Mouse (Mus musculus): ENCODE data around the gene Tmc4. TPM values are rescaled to one million over a fixed set of nuclear protein-coding genes. Genes with fewer than 3 reads are reported as not detected.
A peak's percentile ranks its signal among the peaks of the same experiment; 100 is the strongest.

The Tmc4 gene
- total RNA-seq, 2 experiments from 2014 or later: 7.4 to 14.6 TPM

DNA sequence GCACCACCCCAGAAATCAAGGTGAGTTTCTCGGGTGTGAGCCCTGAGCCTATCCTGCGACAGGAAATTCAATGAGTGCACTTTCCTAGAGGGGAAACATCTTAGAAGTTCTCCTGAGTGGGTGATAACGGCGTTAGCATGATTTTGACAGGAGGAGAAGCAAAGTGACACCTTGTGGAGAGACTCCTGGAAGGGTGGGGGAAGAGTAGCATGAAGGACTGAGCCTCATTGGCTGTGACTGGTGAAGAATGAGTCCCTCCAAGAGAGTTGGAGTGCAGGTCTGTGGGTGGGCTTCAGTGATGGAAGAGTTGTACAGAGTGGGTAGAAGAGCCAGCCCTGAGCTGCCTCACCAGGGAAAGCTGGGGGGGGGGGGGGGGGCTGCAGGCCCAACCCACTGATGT lies 20.4 kb downstream of the Tmc4 start:
- TF ChIP-seq CTCF (IDR thresholded peaks at IDR 0.05): no peak
- no peak overlapping the region for H3K27ac ChIP-seq
- intact Hi-C loops (cut with DNase I): no loop called here
- no peak overlapping the region for H3K4me3 ChIP-seq
- peak in 1 of 2 experiments; percentile 21 for DNase-seq (ENCODE audit: extremely low spot score in 1 of 2, low spot score in 2 of 2)

DNA sequence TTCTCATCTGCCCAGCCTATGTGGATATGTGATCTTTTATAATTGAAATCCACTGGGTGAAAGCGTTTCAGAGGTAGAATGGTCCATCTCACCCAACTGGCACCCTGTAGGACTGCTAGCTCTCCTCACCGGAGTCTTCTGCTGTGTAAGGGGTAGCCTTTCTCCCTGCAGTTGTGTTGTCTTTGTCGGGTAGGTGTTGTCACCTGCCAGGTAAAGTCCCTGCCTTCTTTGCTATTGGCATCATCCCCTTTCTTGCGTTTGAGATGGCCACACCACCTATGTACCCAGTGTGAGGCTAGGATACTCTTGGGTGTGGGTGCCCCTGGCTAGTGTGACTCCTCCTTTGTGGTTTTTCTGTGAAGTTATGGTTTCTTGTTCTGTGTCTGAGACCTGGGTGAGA lies 30.7 kb downstream of the Tmc4 start:
- TF ChIP-seq CTCF (IDR thresholded peaks at IDR 0.05): no peak
- H3K27ac ChIP-seq: no peak overlapping the region
- no peak for DNase-seq (ENCODE audit: extremely low spot score in 1 of 2, low spot score in 2 of 2)
- intact Hi-C loops (cut with DNase I): loop anchor here (1.0 to 10.0 kb wide), 3 partner anchors 19 to 1418 kb away; partner anchors contain the start of genes Leng1 and U2af2
- H3K4me3 ChIP-seq: peak overlapping the region; percentile 79

DNA sequence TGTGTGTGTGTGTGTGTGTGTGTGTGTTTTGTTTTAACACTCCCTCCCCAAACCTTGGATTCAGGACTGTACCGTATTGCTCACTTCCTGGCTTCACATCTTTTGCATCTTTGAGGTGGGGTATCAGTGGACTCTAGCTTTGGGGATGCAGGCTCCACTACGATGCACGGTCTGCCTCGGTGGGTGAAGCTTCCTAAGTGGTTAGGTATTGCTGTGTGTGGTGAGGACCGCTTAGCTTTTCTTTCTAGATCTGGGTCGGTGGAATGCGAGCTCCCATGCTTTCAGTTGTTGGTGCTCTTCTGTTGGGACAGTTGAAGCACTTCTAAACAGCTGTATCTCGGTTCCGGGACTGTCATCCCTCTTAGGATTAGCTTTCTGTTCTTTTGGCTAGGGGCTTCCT lies 31.2 kb downstream of the Tmc4 start:
- DNase-seq (ENCODE audit: extremely low spot score in 1 of 2, low spot score in 2 of 2): no peak
- intact Hi-C loops (cut with DNase I): loop anchor here (1.0 to 10.0 kb wide), 3 partner anchors 19 to 1419 kb away; partner anchors contain the start of genes Leng1 and U2af2
- Histone ChIP-seq H3K4me3 (peak overlapping the region; percentile 79), H3K27ac (no peak overlapping the region)
- no peak for TF ChIP-seq CTCF (IDR thresholded peaks at IDR 0.05)

DNA sequence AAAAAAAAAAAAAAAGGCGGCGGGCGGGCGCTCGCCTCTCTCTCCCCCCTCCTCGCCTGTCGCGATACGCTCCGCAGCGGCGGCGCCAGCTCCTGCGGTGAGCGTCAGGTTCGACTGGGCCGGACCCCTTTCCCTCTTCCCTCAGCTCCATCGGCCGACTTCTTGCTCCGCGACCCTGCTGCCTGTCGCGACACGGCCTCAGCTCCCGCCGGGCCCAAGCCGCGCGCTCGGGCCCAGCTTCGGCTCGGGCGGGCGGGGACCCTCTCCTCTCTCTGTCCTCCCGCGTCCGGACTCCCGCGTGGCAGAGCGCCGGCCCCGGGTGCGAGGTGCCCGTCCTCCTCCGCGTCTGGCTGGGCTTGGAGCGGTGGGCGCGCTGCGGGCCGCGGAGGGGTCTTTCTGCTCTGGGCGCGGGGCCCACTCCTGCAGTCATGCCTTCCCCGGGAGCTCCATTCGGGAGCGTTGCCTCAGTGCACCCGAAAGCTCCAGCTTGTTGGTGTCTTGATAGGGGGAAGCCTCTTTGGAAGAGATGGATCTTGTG lies 31.8 kb downstream of the Tmc4 start:
- Histone ChIP-seq H3K4me3 (peak overlapping the region; percentile 79), H3K27ac (peak overlapping the region; percentile 97)
- intact Hi-C loops (cut with DNase I): loop anchor here (1.0 to 10.0 kb wide), 3 partner anchors 20 to 1419 kb away; partner anchors contain the start of genes Leng1 and U2af2
- TF ChIP-seq CTCF (IDR thresholded peaks at IDR 0.05): no peak
- peak; percentile 43 to 55 for DNase-seq (ENCODE audit: extremely low spot score in 1 of 2, low spot score in 2 of 2)

DNA sequence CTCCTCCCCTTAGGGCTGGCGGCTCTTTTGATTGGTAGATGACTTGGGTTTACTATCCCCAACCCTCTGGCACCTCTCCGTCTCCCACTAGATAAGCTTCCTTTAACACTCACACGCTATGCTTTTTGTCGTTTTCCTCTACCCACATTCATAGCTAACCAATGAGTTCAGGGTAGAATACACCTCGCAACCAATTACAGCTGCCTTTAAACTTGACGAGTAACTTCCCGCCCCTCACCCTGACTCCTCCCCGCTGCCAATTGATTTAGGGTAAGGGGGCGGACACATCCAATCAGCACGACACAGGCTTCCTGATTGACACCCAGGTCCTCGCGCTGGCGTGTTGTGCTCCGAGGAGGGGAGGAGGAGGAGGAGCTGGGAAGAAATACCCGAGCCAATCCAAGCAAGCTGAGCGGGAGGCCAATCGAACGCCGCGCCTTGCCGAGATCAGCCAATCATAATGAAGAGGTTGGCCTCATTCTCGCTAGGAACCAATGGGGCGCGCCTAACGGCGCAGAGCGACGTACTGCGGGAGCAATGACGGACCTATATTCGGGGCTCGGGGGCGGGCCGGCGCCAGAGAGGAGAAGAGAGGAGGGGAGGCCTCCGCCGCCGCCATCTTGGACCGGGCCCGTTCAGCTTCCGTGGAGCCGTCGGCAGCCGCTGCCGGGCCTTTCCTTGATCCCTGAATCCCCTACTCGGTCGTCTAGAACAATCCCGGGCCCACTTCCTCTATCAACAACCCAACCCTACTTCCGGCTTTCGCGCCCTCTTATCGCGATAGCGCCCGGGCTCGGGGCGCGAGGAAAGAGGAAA lies 32.5 kb downstream of the Tmc4 start, which contains the start of gene Cnot3:
Gene Cnot3, plus strand, starts transcription at position 597 of the 816 bp plus-strand sequence.
- intact Hi-C loops (cut with DNase I): loop anchor here (10.0 kb wide), 1 partner anchor 1420 kb away; the partner anchor contains the start of gene U2af2
- DNase-seq (ENCODE audit: extremely low spot score in 1 of 2, low spot score in 2 of 2): peak; percentile 96 to 99
- H3K4me3 ChIP-seq: peak within 1 kb of the TSS; percentile 79
- no peak for TF ChIP-seq CTCF (IDR thresholded peaks at IDR 0.05)
- H3K27ac ChIP-seq: peak within 1 kb of the TSS; percentile 97

DNA sequence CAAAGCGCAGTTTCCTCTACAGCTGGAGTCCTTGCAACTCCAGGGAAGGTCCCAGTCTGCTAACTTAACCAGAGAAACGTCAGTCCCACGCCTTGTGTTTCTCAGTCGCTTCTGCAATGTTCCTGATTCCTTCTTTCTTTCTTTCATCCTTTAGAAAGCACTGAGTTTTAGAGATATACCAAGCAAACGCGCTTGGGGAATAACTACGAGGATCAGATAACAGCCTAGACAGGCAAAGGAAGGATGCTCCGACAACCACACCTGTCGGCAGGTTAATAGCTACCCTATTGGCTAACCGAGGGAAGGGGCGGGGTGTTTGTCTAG lies 33.0 kb downstream of the Tmc4 start:
- intact Hi-C loops (cut with DNase I): loop anchor here (10.0 kb wide), 1 partner anchor 1420 kb away; the partner anchor contains the start of gene U2af2
- no peak for TF ChIP-seq CTCF (IDR thresholded peaks at IDR 0.05)
- no peak for DNase-seq (ENCODE audit: extremely low spot score in 1 of 2, low spot score in 2 of 2)
- Histone ChIP-seq H3K4me3 (peak overlapping the region; percentile 45), H3K27ac (no peak overlapping the region; the same call in 1 of the 2 replicates)

DNA sequence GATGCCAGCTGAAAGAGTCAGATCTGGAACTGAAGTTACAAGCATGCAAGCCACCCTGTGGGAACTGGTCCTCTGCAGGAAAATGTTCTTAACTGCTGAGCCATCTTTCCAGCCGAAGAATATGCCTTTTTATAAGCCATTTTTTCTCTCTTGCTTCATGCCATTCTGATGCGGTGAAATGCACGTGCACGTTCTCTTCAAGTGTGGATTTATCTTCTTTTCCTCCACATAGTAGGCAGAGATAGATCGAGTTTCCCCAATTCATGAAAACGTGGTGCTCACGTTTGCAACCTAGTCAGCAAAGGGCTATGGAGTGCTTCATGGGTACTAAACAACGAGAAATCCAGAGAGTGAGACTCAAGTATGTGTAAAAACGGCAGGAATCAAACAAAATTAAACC lies 33.5 kb downstream of the Tmc4 start:
- Histone ChIP-seq H3K27ac (no peak overlapping the region; the same call in 1 of the 2 replicates), H3K4me3 (peak overlapping the region; percentile 45)
- no peak for TF ChIP-seq CTCF (IDR thresholded peaks at IDR 0.05)
- no peak for DNase-seq (ENCODE audit: extremely low spot score in 1 of 2, low spot score in 2 of 2)
- intact Hi-C loops (cut with DNase I): loop anchor here (10.0 kb wide), 1 partner anchor 1421 kb away; the partner anchor contains the start of gene U2af2

DNA sequence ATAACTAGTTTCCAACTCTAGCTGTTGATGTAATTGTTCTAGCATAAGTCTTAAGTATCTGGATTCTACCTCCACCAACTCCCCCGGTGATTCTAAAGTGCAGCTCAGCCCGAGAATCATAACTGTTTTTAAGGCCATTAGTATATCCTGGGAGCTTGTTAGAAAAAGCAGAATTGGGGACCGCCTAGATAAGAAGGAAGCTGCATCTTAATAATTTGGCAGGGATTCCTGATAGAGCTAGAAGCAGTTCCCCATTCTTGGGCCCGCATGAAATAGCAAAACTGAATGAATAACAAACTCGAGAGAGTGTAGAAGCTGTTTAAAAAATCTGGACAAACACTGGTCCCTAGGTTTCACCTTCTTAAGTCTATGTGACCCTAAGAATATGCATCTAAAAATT lies 33.9 kb downstream of the Tmc4 start:
- no peak overlapping the region for H3K4me3 ChIP-seq
- no peak for DNase-seq (ENCODE audit: extremely low spot score in 1 of 2, low spot score in 2 of 2)
- TF ChIP-seq CTCF (IDR thresholded peaks at IDR 0.05): no peak
- intact Hi-C loops (cut with DNase I): loop anchor here (10.0 kb wide), 1 partner anchor 1421 kb away; the partner anchor contains the start of gene U2af2
- no peak overlapping the region for H3K27ac ChIP-seq

DNA sequence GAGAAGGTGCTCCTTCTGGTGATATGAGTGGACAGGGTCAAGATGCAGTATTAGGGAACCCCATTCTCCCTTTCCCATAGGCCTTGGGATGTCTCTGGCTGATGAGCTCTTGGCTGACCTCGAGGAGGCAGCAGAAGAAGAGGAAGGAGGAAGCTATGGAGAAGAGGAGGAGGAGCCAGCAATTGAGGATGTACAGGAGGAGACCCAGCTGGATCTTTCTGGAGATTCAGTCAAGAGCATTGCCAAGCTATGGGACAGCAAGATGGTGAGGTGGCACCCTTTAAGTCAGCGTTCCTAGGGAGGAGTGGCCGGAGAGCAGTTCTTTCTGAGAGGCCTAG lies 46.9 kb downstream of the Tmc4 start:
- no peak overlapping the region for H3K27ac ChIP-seq
- intact Hi-C loops (cut with DNase I): no loop called here

DNA sequence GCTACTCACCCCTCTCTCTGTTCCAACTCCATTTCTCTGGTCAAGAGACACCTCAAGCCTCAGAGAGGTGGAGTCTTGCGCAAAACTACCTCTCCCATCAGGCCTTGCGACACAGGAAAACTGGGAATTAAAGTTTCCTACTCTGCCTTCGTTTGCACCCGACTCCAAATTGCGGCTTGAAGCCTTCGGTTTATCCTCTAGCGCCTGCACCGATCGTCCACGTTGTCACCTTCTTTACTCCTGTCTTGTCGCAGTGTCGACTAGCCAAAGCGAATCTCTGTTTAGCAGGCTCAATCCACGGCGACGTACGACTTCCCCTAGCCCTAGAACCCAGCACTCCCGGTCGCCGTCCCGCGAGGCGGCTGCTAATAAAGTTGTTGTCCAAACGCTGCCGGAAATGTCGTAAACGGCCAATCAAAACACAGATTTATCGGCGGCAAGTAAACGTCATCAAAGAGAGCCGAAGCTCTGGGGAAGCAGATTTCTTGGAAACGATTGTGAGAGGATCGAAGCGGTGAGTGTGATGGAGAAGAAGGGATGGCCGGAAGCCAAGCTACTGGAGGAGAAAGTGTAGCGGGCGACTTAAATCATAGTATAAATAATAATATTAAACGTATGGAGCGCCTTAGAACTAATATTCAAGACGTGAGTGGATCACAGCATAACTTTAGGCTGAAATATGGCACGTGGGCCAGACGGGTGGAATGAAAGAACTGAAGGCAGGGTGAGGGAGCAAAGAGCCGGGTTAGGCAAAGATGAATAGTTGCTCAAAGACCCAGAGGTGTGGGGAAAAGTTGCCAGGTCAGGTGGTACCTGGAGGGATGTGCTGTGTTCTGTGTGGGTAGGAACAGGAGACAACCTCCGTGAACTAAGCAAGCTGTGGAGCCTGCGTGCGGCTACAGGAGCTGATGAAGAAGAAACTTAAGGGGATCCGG lies 47.5 kb downstream of the Tmc4 start, which contains the start of the genes Tfpt and Prpf31:
Gene Tfpt, minus strand, starts transcription at position 387 of the 935 bp plus-strand sequence.
Gene Prpf31, plus strand, starts transcription at position 443 of the 935 bp plus-strand sequence.
- peak within 1 kb of the TSS; percentile 61 for H3K4me3 ChIP-seq
- intact Hi-C loops (cut with DNase I): loop anchor here (1.0 kb wide), 1 partner anchor 13 kb away; the partner anchor contains the start of gene Ndufa3

More for the DNA sequence above, 46.9 kb downstream of the Tmc4 start:
- no peak for DNase-seq (ENCODE audit: extremely low spot score in 1 of 2, low spot score in 2 of 2)
- H3K4me3 ChIP-seq: peak overlapping the region; percentile 61
- TF ChIP-seq CTCF (IDR thresholded peaks at IDR 0.05): no peak

DNA sequence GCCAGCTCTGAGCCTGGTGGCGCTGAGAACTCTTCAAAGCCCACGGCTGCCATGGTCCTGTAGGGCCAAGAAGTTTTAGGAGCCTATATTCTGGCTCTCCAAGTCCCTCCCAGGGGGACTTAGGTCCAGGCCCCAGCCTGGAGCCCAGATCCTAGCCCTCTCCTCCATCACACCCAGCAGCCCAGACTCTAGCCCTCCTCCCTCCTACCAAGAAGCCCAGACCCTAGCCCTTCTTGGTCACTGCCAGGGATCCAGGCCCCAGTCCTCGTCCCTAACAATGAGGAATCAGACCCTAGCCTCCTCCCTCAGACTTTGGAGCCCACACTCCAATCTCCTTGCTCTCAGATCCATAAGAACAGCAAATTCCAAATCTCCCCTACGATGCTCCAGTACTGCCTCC lies 48.3 kb downstream of the Tmc4 start:
- intact Hi-C loops (cut with DNase I): loop anchor here (1.0 kb wide), 1 partner anchor 12 kb away; the partner anchor contains the start of gene Ndufa3
- no peak for TF ChIP-seq CTCF (IDR thresholded peaks at IDR 0.05)
- Histone ChIP-seq H3K4me3 (peak overlapping the region; percentile 61), H3K27ac (peak overlapping the region; percentile 97)
- no peak for DNase-seq (ENCODE audit: extremely low spot score in 1 of 2, low spot score in 2 of 2)

More for the DNA sequence above, 47.5 kb downstream of the Tmc4 start, which contains the start of the genes Tfpt and Prpf31:
- H3K27ac ChIP-seq: peak within 1 kb of the TSS; percentile 97
- TF ChIP-seq CTCF (IDR thresholded peaks at IDR 0.05): no peak
- DNase-seq (ENCODE audit: extremely low spot score in 1 of 2, low spot score in 2 of 2): peak; percentile 93 to 94
